Mouse (Mus musculus): Measurements from ENCODE around the gene Kmt2e. TPM values are rescaled to one million over a fixed set of nuclear protein-coding genes. Genes with fewer than 3 reads are reported as not detected.
"Not testable (repeated sequence)": the region's sequence is repeated elsewhere in the genome, so short reads cannot be mapped to it uniquely, and the experiment has no call there.

Gene Kmt2e
- polyA plus RNA-seq, 1 experiment from 2014 or later: 178 TPM

DNA sequence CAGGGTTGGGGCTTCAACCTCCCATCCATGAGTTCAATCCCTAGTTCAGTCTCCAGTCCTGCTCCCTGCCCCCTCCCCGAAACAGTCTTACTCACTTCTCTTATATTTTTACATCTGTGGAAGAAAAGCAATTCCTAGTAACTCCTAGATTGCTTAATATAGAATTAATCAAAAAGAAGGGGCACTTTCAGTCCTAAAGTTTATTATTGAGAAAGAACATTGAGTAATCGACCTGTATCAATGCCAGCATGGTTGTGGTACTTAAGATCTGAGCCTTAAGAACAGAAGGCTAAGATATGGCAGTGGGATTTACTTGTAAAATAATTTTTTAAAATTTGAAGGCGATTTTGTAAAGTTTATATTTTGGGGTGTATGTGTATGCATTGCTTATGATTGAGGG is 5.6 kb downstream of the Kmt2e start:
- Histone ChIP-seq H3K4me2 (replicated peaks) (peak overlapping the region; percentile 38; the same call in 1 of the 2 replicates), H3K27ac (no peak overlapping the region), H3K27me3 (no peaks in the 10 kb centered on the region), H3K4me1 (replicated peaks) (peaks cover 43% of the 10 kb centered on the region), H3K4me3 (replicated peaks) (no peak overlapping the region), H3K36me3 (no peaks in the 10 kb centered on the region), H3K9me3 (no peaks in the 10 kb centered on the region), H3K9ac (replicated peaks) (no peak overlapping the region)
- ATAC-seq: no peak
- WGBS: 81% methylated on average over 3 of the region's 3 CpGs

GRCm38 (mm10) chr5:23440572-23440971 is 6.3 kb downstream of the Kmt2e start:
- no peak for ATAC-seq
- Histone ChIP-seq H3K27me3 (no peaks in the 10 kb centered on the region), H3K4me3 (replicated peaks) (no peak overlapping the region)

GRCm38 (mm10) chr5:23441916-23442315 is 7.7 kb downstream of the Kmt2e start:
- WGBS: 88% methylated on average over 1 of the region's 1 CpGs
- Histone ChIP-seq H3K9ac (replicated peaks) (no peak overlapping the region), H3K36me3 (no peaks in the 10 kb centered on the region), H3K4me3 (replicated peaks) (no peak overlapping the region), H3K27me3 (no peaks in the 10 kb centered on the region), H3K27ac (no peak overlapping the region), H3K4me1 (replicated peaks) (peaks cover 44% of the 10 kb centered on the region), H3K4me2 (replicated peaks) (no peak overlapping the region), H3K9me3 (no peaks in the 10 kb centered on the region)
- ATAC-seq: no peak

More at GRCm38 (mm10) chr5:23440572-23440971, 6.3 kb downstream of the Kmt2e start:
- no peaks in the 10 kb centered on the region for H3K9me3 ChIP-seq
- H3K4me1 ChIP-seq (replicated peaks): peaks cover 46% of the 10 kb centered on the region
- H3K4me2 ChIP-seq (replicated peaks): no peak overlapping the region
- H3K9ac ChIP-seq (replicated peaks): no peak overlapping the region
- no peak overlapping the region for H3K27ac ChIP-seq
- H3K36me3 ChIP-seq: no peaks in the 10 kb centered on the region

- WGBS: 89% methylated on average over 4 of the region's 4 CpGs
- H3K9me3 ChIP-seq: no peaks in the 10 kb centered on the region
- no peak for ATAC-seq
These were observed 10.2 kb downstream of the Kmt2e start for GRCm38 (mm10) chr5:23444411-23444810.

GRCm38 (mm10) chr5:23453561-23453960 is 19.3 kb downstream of the Kmt2e start:
- not testable (repeated sequence) for H3K4me2 ChIP-seq (replicated peaks); H3K9ac ChIP-seq (replicated peaks); H3K27me3 ChIP-seq; ATAC-seq; H3K4me3 ChIP-seq (replicated peaks); H3K9me3 ChIP-seq; H3K27ac ChIP-seq
- Histone ChIP-seq H3K4me1 (replicated peaks) (peaks cover 10% of the 10 kb centered on the region), H3K36me3 (peaks cover 29% of the 10 kb centered on the region)
- WGBS: 88% methylated on average over 2 of the region's 2 CpGs

More at GRCm38 (mm10) chr5:23444411-23444810, 10.2 kb downstream of the Kmt2e start:
- no peaks in the 10 kb centered on the region for H3K27me3 ChIP-seq
- H3K4me1 ChIP-seq (replicated peaks): peaks cover 34% of the 10 kb centered on the region
- no peak overlapping the region for H3K27ac ChIP-seq
- H3K36me3 ChIP-seq: no peaks in the 10 kb centered on the region; the same call in 1 of the 2 replicates
- H3K4me3 ChIP-seq (replicated peaks): no peak overlapping the region
- H3K4me2 ChIP-seq (replicated peaks): no peak overlapping the region
- no peak overlapping the region for H3K9ac ChIP-seq (replicated peaks)

- WGBS: 67% methylated on average over 2 of the region's 2 CpGs
- Histone ChIP-seq H3K27me3 (no peaks in the 10 kb centered on the region), H3K4me2 (replicated peaks) (no peak overlapping the region), H3K27ac (no peak overlapping the region), H3K4me1 (replicated peaks) (peaks cover 14% of the 10 kb centered on the region), H3K9me3 (no peaks in the 10 kb centered on the region), H3K4me3 (replicated peaks) (no peak overlapping the region), H3K9ac (replicated peaks) (no peak overlapping the region), H3K36me3 (peaks cover 27% of the 10 kb centered on the region)
- no peak for ATAC-seq
These were observed 27.4 kb downstream of the Kmt2e start for GRCm38 (mm10) chr5:23461688-23462087.

DNA sequence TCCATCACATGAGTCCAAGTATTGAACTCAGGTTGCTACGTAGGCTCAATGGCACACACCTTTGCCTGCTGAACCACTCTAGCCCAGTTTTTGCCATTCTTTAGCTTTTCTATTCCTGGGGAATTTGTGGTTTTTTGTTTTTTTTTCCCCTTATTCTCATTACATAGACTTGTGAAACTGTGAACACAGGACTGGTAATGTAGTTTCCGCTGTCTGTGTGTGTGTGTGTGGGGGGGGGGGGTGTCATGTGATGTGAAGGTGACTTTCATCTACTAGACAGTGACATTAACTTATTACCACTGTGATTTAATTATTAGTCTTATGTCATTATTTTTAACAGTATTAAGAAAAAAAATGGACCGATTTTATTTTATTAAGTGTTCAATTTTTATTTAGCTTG is 30.0 kb downstream of the Kmt2e start:
- Histone ChIP-seq H3K27ac (no peak overlapping the region), H3K4me2 (replicated peaks) (no peak overlapping the region), H3K9me3 (no peaks in the 10 kb centered on the region), H3K9ac (replicated peaks) (no peak overlapping the region), H3K4me1 (replicated peaks) (no peaks in the 10 kb centered on the region), H3K36me3 (peaks cover 38% of the 10 kb centered on the region), H3K27me3 (no peaks in the 10 kb centered on the region), H3K4me3 (replicated peaks) (no peak overlapping the region)
- WGBS: 96% methylated on average over 3 of the region's 3 CpGs
- no peak for ATAC-seq

DNA sequence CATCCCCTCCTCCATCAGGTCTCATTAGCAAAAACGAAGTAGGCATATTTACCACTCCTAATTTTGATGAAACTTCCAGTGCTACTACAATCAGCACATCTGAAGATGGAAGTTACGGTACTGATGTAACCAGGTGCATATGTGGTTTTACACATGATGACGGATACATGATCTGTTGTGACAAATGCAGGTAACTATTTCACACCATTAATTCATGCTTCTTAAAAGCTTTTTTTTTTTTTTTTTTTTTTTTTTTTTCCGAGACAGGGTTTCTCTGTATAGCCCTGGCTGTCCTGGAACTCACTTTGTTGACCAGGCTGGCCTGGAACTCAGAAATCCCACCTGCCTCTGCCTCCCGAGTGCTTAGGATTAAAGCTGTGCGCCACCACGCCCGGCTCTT is 30.5 kb downstream of the Kmt2e start:
- H3K36me3 ChIP-seq: peaks cover 38% of the 10 kb centered on the region

GRCm38 (mm10) chr5:23466546-23466945 is 32.3 kb downstream of the Kmt2e start:
- Histone ChIP-seq H3K4me3 (replicated peaks) (no peak overlapping the region), H3K36me3 (peaks cover 47% of the 10 kb centered on the region), H3K9ac (replicated peaks) (no peak overlapping the region), H3K9me3 (no peaks in the 10 kb centered on the region), H3K27ac (no peak overlapping the region), H3K4me1 (replicated peaks) (no peaks in the 10 kb centered on the region), H3K4me2 (replicated peaks) (no peak overlapping the region), H3K27me3 (no peaks in the 10 kb centered on the region)
- WGBS: 94% methylated on average over 4 of the region's 4 CpGs
- no peak for ATAC-seq

More for the DNA sequence above, 30.5 kb downstream of the Kmt2e start:
- no peak for ATAC-seq
- no peak overlapping the region for H3K4me2 ChIP-seq (replicated peaks)
- no peaks in the 10 kb centered on the region for H3K9me3 ChIP-seq
- no peaks in the 10 kb centered on the region for H3K4me1 ChIP-seq (replicated peaks)
- H3K9ac ChIP-seq (replicated peaks): no peak overlapping the region
- WGBS: 91% methylated on average over 8 of the region's 8 CpGs
- no peak overlapping the region for H3K4me3 ChIP-seq (replicated peaks)
- H3K27ac ChIP-seq: no peak overlapping the region
- no peaks in the 10 kb centered on the region for H3K27me3 ChIP-seq

- H3K36me3 ChIP-seq: peaks cover 45% of the 10 kb centered on the region
- 76% methylated on average over 6 of the region's 6 CpGs for WGBS
- H3K27ac ChIP-seq: no peak overlapping the region
- no peak overlapping the region for H3K4me2 ChIP-seq (replicated peaks)
- H3K4me3 ChIP-seq (replicated peaks): no peak overlapping the region
- H3K4me1 ChIP-seq (replicated peaks): no peaks in the 10 kb centered on the region
- no peak overlapping the region for H3K9ac ChIP-seq (replicated peaks)
- no peaks in the 10 kb centered on the region for H3K27me3 ChIP-seq
- ATAC-seq: no peak
- H3K9me3 ChIP-seq: no peaks in the 10 kb centered on the region
These were observed 39.0 kb downstream of the Kmt2e start for GRCm38 (mm10) chr5:23473098-23473873.

- Histone ChIP-seq H3K27me3 (no peaks in the 10 kb centered on the region), H3K9me3 (no peaks in the 10 kb centered on the region), H3K4me1 (replicated peaks) (no peaks in the 10 kb centered on the region), H3K27ac (no peak overlapping the region), H3K4me3 (replicated peaks) (no peak overlapping the region), H3K9ac (replicated peaks) (no peak overlapping the region), H3K4me2 (replicated peaks) (no peak overlapping the region), H3K36me3 (peaks cover 76% of the 10 kb centered on the region)
- ATAC-seq: no peak
- 90% methylated on average over 7 of the region's 7 CpGs for WGBS
These were observed 49.6 kb downstream of the Kmt2e start for GRCm38 (mm10) chr5:23483811-23484210.

DNA sequence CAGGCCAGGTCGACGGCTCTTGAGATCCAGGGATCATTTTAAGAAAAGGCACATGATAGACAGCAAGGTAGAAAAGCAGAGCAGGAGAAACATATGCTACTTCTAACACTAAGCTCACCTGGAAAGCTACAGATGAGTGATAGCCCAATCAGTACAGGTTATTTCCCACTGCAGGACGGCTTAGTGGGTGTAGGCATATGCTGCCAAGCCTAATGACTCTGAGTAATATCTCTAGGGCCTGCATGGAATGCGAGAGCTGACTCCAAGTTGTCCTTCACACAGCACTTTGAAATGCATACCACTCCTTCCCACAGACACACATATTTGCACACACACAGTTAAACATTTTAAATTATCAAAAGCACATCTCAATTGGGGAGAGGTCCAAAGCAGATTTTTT is 55.0 kb downstream of the Kmt2e start:
- Histone ChIP-seq H3K27me3 (no peaks in the 10 kb centered on the region), H3K27ac (no peak overlapping the region), H3K9ac (replicated peaks) (no peak overlapping the region), H3K9me3 (no peaks in the 10 kb centered on the region), H3K36me3 (peaks cover 74% of the 10 kb centered on the region), H3K4me2 (replicated peaks) (no peak overlapping the region), H3K4me3 (replicated peaks) (no peak overlapping the region), H3K4me1 (replicated peaks) (no peaks in the 10 kb centered on the region)
- 92% methylated on average over 4 of the region's 4 CpGs for WGBS
- ATAC-seq: no peak

DNA sequence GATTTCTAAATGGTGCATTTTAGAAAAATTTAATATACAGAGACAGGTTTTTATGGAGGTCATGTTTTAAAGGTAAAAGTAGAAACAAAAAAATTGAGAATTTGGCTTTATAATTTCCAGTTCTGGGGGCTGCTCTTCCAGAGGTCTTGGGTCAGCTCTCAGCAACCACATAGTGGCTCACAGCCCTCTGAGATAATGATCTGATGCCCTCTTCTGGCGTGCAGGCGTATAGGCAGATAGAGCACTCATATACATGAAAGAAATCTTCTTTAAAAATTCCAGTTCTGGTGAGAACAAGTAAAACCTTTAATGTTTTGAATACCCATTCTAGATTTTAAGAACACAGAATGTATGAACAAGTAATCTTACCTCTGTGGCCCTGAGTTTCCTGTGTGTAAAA is 56.6 kb downstream of the Kmt2e start:
- Histone ChIP-seq H3K4me3 (replicated peaks) (no peak overlapping the region), H3K9ac (replicated peaks) (no peak overlapping the region), H3K4me1 (replicated peaks) (no peaks in the 10 kb centered on the region), H3K27me3 (no peaks in the 10 kb centered on the region), H3K36me3 (peaks cover 73% of the 10 kb centered on the region), H3K9me3 (no peaks in the 10 kb centered on the region), H3K27ac (no peak overlapping the region), H3K4me2 (replicated peaks) (no peak overlapping the region)
- WGBS: 51% methylated on average over 2 of the region's 2 CpGs
- peak; percentile 75 for ATAC-seq
